Mouse (Mus musculus) MEL (cell line): ENCODE measurements around the gene Mrpl47.

Source experiments
- CTCF ChIP-seq, 3 experiments: IDR thresholded peaks in 2 of 3; conservative IDR thresholded peaks in 1 of 3; 2 replicates each; pipeline ENCODE4 v1.5.1; 2011 to 2012; ENCODE audit warnings: low read length in 3 of 3, low read depth in 2 of 3, mild to moderate bottlenecking in 2 of 3, improper control_type of control experiment in 1 of 3, inconsistent platforms in 1 of 3, mixed read lengths in 1 of 3, moderate library complexity in 1 of 3; ENCODE audit not compliant: control insufficient read depth in 1 of 3, insufficient read depth in 1 of 3, poor library complexity in 1 of 3, severe bottlenecking in 1 of 3
- EP300 ChIP-seq, 2 experiments: IDR thresholded peaks; 2 replicates each; pipeline ENCODE4 v1.6.1; 2011; ENCODE audit warnings: improper control_type of control experiment in 2 of 2, low read length in 2 of 2, low read depth in 1 of 2, mild to moderate bottlenecking in 1 of 2
- MAX ChIP-seq: IDR thresholded peaks from 2 replicates; pipeline ENCODE4 v1.6.1; 2011; ENCODE audit warnings: low read length, improper control_type of control experiment
- MAZ ChIP-seq: IDR thresholded peaks from 2 replicates; pipeline ENCODE4 v1.6.1; 2012; ENCODE audit warnings: low read depth, mild to moderate bottlenecking, inconsistent platforms, low read length, improper control_type of control experiment
- MEF2A ChIP-seq: IDR thresholded peaks from 2 replicates; pipeline ENCODE4 v1.6.1; 2014; ENCODE audit warnings: low read depth, mild to moderate bottlenecking, inconsistent platforms, low read length, improper control_type of control experiment; ENCODE audit not compliant: poor library complexity, insufficient replicate concordance, severe bottlenecking; ENCODE audit errors: extremely low read depth
- POLR2A ChIP-seq, 2 experiments: IDR thresholded peaks; 2 replicates each; pipeline ENCODE4 v1.6.1; 2011 to 2012; ENCODE audit warnings: low read length in 2 of 2, mild to moderate bottlenecking in 2 of 2, control low read depth in 1 of 2, improper control_type of control experiment in 1 of 2, low read depth in 1 of 2, moderate library complexity in 1 of 2; ENCODE audit not compliant: control insufficient read depth in 1 of 2, insufficient read depth in 1 of 2, poor library complexity in 1 of 2
- POLR2AphosphoS5 ChIP-seq: IDR thresholded peaks from 2 replicates; pipeline ENCODE4 v1.6.1; 2012; ENCODE audit warnings: low read depth, borderline replicate concordance, mild to moderate bottlenecking, inconsistent platforms, low read length, moderate library complexity, mixed read lengths
- USF1 ChIP-seq: IDR thresholded peaks from 2 replicates; pipeline ENCODE4 v1.6.1; 2014; ENCODE audit warnings: low read depth, mild to moderate bottlenecking, inconsistent platforms, low read length, improper control_type of control experiment, moderate library complexity

- TF ChIP-seq POLR2A (IDR thresholded peaks at IDR 0.05; ENCODE audit: control insufficient read depth in 1 of 2, insufficient read depth in 1 of 2, low read depth in 1 of 2, low read length in 2 of 2, poor library complexity in 1 of 2) (no peak), USF1 (no peak), MAX (no peak), EP300 (IDR thresholded peaks at IDR 0.05; ENCODE audit: low read depth in 1 of 2, low read length in 2 of 2) (no peak), MEF2A (no peak), CTCF (IDR thresholded peaks at IDR 0.05 in 2 of 3, conservative IDR thresholded peaks at IDR 0.05 in 1 of 3; ENCODE audit: control insufficient read depth in 1 of 3, insufficient read depth in 1 of 3, low read depth in 2 of 3, low read length in 3 of 3, poor library complexity in 1 of 3, severe bottlenecking in 1 of 3) (no peak), MAZ (no peak), POLR2AphosphoS5 (no peak)
Observed at GRCm38 (mm10) chr3:32713711-32714110, 23.7 kb downstream of the Mrpl47 start.
